Mouse (Mus musculus): ENCODE measurements at regions not wholly inside any gene's neighbourhood (a gene's known extent, or its start where the extent isn't known, plus 50 kb on each side); places are given as distances from the start of the nearest gene placed in this dataset.
A peak's percentile ranks its signal among the peaks of the same experiment; 100 is the strongest.

GRCm38 (mm10) chr3:53393945-53394344 lies 69.2 kb downstream of the Nhlrc3 start:
- DNase-seq = no peak

GRCm38 (mm10) chr3:53381704-53382581 lies 81.2 kb downstream of the Nhlrc3 start:
- no peak for DNase-seq

GRCm38 (mm10) chr3:53379519-53380181 lies 83.5 kb downstream of the Nhlrc3 start:
- DNase-seq = no peak

GRCm38 (mm10) chr3:53376864-53377447 lies 86.2 kb downstream of the Nhlrc3 start:
- DNase-seq = no peak

- DNase-seq = peak; percentile 50
These were observed 90.2 kb downstream of the Nhlrc3 start for GRCm38 (mm10) chr3:53372887-53373286.

GRCm38 (mm10) chr3:53371910-53372309 lies 91.2 kb downstream of the Nhlrc3 start:
- no peak for DNase-seq

GRCm38 (mm10) chr3:53361202-53361601 lies 101.9 kb downstream of the Nhlrc3 start:
- DNase-seq = no peak

GRCm38 (mm10) chr3:53353693-53354092 lies 109.4 kb downstream of the Nhlrc3 start:
- DNase-seq = peak; percentile 30

- no peak for DNase-seq
These were observed 109.8 kb downstream of the Nhlrc3 start for GRCm38 (mm10) chr3:53353282-53353681.

- DNase-seq = no peak
These were observed 119.5 kb downstream of the Nhlrc3 start for GRCm38 (mm10) chr3:53343638-53344037.

GRCm38 (mm10) chr3:53341304-53342206 lies 121.6 kb downstream of the Nhlrc3 start:
- no peak for DNase-seq

- DNase-seq = no peak
These were observed 124.6 kb downstream of the Nhlrc3 start for GRCm38 (mm10) chr3:53338571-53338970.

GRCm38 (mm10) chr3:53334051-53334450 lies 129.1 kb downstream of the Nhlrc3 start:
- peak; percentile 5 for DNase-seq

GRCm38 (mm10) chr3:53329528-53329927 lies 133.6 kb downstream of the Nhlrc3 start:
- no peak for DNase-seq

GRCm38 (mm10) chr3:53327424-53327823 lies 135.7 kb downstream of the Nhlrc3 start:
- DNase-seq = no peak

- no peak for DNase-seq
These were observed 136.2 kb downstream of the Nhlrc3 start for GRCm38 (mm10) chr3:53326967-53327366.

GRCm38 (mm10) chr3:53325080-53325479 lies 138.1 kb downstream of the Nhlrc3 start:
- DNase-seq = no peak

- DNase-seq = no peak
These were observed 138.7 kb downstream of the Nhlrc3 start for GRCm38 (mm10) chr3:53324386-53324785.

GRCm38 (mm10) chr3:53315449-53315848 lies 147.7 kb downstream of the Nhlrc3 start:
- no peak for DNase-seq

Measured in kidney, postnatal 14 days (tissue).